Mouse (Mus musculus) spleen, adult 12 weeks (tissue): Measurements from ENCODE around the gene Dmc1.
A peak's percentile ranks its signal among the peaks of the same experiment; 100 is the strongest.

ENCODE experiments used
- DNase-seq: peaks from one replicate; pipeline ENCODE4 v3.0.0; 2022; ENCODE audit warnings: low spot score

The Dmc1 gene

DNA sequence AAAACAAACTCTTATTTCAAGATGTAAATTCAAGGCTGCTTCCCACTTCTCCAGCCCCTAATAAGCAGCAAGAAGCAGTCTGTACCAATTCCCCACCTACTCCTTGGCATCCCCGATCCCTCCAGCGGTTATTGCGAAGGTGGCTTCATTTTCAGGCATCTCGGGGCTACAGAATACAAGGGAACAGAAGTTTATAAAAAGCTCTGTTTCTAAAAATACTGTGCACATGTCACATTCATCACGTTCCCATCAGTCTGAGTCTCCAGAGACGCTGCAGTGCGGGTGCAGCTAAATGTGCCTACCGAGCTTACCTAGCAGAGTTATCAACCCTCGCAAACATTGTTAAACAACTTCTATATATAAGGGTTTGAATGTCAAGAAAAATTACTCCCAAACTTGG lies 42.5 kb downstream of the Dmc1 start:
- no peak for DNase-seq

DNA sequence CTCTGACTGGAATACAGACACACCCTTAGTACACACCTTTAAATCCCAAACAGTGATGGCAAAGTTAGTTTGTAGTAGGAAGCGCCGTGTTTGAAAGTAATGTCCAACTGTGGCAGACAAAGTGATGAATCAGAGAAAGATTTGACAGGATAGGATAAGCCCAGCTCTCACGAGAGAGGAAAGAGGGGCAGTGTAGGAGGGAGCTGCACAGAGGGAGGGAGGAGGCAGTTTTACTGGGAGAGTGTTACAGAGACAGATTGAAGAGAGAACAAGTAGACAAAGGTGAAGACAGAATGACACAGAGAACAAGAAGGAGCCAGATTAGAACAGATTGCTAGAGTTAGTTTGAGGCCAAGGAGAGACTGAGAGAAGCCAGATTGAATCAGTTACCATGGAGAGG lies 45.3 kb downstream of the Dmc1 start:
- no peak for DNase-seq

DNA sequence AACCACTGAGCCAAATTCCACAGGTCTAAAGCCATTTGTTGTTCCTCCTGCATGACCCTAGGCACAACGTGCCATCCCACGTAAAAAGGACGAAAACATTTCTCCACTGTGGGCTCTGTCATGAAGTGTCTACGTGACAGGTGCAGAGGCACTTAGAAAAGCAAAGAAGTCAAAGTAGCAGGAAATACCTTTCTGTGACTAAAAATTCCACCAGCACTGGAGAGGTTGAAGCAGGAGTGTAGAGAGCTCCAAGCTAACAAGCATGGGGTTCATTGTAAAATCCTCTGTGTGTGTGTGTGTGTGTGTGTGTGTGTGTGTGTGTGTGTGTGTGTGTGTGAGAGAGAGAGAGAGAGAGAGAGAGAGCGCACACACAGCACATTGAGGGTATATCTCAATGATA lies 52.3 kb downstream of the Dmc1 start:
- DNase-seq = no peak

DNA sequence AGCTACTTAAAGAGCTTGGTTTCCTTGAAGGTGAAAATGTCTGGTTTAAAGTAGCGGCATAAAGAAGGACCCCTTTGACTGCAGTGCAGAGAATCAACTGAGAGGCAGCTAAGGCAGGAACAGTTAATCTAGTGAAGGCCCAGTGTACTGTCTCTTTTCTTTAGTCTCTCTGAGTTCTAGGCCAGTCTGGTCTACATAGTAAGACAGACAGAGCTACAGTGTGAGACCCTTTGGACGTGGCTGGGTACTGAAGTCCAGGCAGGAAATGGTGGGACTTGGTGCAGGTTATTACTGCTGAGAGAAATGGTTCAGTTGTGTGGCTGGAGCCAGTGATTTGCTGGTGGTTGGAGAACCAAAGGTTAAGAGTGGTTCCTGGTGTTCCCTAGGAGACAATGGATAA lies 56.7 kb downstream of the Dmc1 start:
- no peak for DNase-seq

DNA sequence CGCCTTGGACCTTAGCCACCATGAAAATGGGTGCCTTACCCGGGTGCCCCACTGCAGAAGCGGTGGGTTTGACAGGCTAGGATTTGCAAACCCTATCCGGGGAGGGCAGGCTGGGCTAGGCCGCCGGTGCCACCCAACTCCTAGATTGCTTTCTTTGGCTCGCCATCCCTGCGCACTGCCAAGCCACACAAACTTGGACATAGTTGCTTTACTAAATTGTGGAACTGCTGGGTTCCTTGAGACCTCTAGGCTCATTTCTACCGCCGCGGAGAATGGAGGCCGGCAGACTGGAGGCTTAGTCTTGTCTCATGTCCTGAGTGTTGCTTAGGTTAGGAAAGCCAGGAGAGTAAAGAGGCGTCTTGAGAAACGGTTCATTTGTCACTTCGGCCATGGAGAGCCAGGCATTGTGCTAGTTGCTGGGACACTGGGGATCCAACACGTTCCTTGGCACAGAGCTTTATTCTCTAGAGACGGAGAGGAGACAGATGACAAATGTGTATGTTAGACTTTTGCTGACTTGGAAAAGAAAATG lies 57.6 kb downstream of the Dmc1 start:
- DNase-seq = no peak

DNA sequence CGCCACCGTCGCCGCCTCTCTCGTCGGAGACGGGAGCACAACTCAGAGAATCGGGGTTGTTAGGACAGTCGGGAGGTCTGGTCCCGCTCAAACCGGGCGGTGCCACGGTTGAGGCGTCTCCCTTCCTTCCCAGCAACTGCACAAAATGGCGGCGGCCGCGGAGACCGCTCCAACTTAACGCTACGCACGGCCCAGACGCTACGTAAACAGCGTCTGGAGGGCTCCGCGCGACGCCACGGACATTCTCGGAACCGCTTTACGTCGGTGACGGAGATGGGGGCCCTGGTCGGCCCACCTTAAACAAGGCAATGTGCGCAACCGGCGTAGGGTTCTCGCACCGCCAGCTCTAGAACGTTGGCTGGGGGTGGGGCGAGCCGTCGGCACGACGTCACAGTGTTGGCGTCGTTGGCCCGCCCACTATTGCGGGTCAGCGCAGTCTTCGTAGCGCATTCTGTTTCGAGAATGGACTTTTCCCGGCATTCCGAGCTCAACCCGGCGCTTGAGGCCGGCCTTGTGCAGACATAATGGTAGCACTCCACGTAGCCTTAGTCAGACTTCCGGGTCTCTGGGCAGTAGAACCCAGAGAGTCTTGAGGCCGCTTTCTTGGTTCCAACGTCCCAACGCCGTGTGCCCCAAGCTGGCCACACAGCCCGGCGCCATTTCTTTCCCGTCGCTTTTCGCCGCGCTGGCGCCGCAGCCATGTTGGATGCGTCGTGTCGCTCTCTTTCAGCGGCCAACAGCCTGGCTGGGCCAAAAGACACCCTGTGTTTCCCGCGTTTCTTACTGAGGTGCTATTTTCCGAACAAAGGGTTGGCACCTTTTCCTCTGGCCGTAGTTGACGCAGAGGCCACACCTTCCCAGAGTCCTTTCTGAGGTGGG lies 58.3 kb downstream of the Dmc1 start, which contains the start of gene Ddx17:
Ddx17 (minus strand) TSS at position 332 of the 879 bp plus-strand sequence.
- DNase-seq = peak; percentile 97

DNA sequence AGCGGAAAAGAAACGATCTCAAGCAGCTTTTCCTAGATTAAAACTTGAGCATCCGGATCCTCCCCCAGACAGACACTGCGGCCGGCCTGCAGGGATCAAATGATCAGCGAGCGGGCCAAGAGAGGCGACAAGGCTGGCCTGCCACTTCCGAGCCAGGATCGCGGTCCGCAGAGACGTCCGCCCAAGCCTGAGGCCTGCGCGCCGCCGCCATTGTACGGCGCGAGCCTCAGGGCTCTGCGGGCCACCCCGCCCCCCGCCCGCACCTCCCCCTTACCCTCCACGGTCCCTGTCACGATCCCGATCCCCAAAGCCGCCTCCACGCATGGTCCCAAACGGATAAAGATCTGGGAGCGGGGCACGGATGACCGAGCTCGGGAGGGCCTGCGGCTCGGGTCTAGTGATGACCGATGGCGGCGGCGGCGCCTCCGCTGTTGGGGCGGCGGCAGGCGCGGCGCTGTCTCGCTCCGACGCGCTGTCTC lies 58.9 kb downstream of the Dmc1 start:
- DNase-seq = no peak

DNA sequence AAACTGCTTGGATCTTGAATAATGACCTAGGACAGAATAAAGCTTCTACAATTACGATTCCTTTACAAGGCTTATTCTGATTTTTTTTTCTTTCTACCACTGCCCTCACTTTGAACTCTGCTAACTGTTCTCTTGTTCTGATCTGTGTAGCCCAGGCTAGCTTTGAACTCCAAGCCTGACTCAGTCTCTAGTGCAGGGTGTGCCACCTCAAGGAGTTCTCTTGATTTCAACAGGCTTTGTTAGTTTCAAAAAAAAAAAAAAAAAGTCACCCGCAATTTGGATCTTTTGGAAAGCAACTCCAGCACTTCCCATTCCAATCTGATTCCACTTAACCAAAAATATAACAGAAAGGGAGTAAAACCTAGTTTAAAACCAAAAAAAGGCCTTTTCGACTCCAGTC lies 59.4 kb downstream of the Dmc1 start:
- DNase-seq = no peak

DNA sequence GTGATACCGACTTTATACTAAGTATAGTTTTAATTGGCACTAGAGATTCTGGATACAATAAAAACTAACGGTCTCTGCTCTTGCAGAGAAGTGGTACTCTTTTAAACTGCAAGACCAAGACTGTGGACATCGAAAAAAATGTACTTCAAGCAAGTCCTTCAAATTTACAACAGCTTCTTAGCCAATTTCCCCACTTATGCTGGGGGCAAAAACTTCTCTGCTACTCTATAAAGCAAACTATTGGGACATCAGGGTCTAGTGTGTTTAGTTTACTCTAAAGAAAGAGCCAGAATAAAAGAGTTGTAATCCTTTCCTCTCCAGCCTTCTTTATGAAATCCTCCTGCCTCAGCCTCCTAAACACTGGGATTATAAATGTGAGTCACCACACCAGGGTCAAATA lies 60.9 kb downstream of the Dmc1 start:
- no peak for DNase-seq

DNA sequence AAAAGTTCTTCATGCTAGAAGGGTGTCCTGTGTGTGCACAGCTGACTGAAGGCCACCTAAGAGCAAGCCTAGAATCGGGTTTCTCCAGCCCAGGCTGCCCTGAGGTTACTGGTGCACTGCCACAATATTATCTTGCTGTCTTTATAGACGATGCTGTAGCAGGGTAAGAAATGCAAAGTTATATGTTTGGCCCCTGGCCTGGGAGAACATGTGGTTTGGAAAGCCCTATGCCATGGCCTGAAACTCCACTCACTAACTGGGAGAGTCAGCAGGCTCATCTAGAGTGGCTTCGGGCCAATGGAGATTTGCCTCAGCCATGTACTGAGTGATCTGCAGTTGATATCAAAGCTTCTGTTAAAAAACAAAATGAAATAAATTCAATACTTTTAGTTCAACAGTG lies 71.1 kb downstream of the Dmc1 start:
- DNase-seq = no peak

DNA sequence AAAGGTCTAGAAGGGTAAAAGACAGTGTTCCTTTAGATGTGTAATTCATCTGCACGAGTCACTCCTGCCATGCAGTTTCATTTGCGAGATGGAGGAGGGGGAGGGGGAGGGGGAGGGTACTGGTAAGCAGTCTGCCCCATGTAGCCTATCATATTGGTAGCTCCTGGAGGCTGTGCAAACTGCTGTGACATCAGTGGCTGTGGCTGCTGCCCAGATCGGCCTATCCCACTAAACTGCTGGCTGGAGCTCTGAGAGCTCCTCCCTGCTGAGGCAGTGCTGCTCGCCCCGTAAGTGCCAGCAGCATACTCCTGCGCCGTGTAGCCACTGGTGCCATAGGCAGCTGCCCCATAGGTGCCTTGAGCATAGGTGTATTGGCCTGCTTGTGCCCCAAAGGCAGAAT lies 75.0 kb downstream of the Dmc1 start:
- DNase-seq = no peak

DNA sequence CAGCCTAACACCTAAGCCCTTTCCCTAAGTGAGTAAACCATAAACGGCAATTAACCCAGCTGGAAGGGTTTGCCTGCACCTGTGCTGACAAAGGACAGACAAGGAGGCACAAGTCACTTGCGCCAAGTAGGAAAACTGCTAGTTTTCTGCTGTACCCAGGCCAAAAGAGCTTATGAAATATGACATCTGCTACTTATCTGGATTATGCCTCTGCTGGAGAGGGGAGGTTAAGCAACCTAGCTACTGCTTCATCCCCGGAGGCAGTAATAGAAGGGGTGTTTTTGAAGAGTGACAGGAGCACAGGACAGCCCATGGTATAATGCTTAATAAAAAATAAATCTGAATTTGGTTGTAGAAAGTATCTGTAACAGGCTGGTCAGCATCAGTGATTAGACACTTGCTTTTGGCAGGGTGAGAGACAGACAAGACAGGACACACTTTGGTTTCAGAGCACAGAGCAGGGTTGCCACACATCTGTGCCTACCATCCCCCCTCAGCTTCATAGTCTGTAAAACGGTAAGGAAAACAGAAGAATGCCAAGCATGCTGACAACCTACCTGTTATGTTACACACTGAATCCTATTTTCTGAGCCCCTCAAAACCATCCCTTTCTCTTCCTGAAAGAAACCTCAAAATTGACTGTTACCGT lies 76.8 kb downstream of the Dmc1 start:
- no peak for DNase-seq

DNA sequence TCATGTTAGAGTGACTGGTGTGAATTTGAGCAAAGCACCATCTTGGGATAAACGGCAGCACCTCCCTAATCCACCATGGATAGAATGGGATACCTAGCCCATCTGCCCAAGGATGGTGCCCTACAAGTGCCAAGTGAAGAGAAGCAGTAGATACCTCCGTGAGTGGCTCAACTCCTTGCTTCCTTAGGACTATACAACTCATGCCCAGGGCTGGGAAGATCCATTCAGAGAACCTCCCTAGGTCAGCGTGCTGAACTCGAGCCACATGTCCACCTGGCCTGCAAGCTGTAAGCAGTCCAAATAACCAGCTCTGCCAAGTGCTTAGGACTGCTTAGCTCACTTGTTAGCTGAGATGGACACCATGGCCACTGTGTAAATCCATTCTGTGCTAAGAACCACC lies 77.7 kb downstream of the Dmc1 start:
- no peak for DNase-seq

DNA sequence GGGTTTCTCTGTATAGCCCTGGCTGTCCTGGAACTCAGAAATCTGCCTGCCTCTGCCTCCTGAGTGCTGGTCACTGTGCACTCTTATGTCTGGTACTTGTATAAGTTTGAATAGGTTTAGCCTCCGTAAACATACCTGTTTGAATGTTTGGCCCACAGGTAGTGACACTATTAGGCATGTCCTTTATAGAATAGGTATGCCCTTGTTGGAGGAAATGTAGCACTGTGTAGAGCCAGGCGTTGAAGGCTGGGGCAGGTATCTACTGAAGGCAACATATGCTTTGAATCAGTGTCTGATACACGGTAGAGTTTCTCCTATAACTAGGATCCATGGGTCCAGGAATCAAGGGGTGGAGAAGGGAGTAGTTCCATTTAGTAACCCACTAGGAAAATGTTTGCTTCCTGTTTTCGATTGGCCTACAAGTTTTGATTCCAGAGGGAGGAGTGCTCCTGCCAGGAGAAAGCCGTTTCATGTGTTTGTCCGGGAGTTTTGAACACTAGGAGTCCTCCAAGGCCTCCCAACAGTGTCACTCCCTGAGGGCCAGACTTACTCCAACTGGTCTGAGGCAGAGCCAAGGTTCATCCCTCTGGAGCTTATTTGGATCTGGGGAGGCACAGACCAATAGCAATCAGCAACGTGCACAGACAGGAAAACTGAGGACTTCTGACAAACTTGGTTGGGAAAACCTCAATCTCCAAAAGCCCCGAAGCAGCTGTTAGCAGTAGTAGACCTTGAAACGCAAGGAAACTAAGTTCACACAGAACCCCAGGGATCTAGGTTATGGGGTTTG lies 78.7 kb downstream of the Dmc1 start:
- DNase-seq = no peak

DNA sequence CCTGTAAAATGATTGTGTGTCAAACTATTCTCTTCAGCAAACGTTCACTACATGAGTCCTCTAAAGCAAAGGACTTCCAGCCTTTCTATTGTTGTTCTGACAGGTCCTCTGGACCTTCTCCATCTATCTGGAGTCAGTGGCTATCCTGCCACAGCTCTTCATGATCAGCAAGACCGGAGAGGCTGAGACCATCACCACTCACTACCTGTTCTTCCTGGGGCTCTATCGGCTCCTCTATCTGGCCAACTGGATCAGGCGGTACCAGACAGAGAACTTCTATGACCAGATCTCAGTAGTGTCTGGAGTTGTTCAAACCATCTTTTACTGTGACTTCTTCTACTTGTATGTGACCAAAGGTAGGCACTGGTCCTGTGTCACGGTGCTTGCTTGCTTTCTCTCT lies 79.3 kb downstream of the Dmc1 start:
- DNase-seq = no peak

DNA sequence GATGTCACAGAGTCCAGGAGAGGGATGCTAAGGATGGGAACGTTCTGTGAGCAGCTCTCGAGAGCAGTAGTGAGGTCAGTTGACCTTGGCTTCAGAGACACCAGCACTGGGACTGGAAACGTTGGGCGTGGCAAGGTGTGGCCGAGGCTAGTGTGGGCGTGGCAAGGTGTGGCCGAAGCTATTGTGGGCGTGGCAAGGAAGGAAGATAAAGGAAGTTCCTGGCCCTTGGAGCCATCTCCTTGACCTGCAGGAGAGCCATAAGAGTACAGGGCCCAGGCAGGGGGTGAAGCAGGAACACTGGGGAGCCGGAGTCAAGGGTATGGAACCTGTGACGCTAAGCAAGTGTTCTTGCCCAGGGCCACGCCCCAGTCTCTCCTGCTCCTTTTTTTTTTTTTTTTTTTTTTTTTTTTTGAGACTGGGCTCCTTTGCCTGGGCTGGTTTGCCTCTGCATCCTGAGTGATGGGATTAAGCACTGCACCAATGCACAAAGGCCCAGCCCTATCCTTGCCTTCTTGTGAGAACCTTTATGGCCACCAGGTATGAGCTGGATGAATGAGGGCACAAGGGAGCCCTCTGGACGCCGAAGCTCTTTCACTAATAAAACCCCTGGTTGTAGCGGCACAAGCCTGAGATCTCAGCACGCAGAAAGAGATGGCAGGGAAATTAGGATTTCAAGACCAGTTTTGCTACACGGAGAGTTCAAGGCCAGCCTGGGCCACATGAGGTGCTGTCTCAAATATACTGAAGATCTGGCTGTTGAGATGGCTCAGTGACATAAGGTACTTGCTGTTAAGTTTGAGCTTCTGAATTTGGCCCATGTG lies 85.3 kb downstream of the Dmc1 start:
- DNase-seq = no peak

DNA sequence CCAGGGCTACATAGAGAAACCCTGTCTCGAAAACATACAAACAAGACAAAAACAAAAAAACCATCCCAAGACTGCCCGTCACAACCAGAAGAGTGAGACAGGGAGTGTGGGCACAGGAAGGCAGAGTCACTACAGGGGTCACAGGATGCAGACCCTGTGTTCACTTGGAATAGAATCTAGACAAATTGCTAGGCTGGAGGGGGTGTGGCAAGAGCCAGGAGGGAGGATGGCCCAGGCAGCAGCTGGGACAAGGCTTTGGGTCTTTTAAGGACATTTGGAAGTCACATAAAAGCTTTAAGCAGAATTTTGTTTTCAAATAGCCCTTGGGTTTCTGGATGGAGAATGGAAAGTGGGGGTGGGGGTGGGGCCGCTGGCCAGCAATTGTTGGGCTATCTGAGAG lies 86.3 kb downstream of the Dmc1 start:
- no peak for DNase-seq

DNA sequence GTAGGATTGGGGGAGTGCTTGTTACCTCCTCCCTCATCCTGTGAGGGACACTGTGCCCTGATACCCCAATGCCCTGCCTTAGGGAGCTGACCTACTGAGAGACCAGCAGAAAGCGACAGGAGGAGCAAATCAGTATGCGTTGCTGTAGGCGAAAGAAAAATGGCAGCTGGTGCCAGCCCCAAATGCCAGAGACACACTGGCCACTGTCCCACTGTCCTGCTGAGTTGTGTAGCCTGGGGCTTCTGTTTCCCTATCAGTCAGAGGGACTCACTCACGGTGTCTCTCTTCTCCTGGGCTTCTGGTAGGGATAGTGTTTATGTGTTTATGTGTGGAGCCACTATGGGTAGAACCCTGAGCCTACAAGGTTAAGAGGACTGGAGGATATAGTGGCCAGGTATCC lies 87.2 kb downstream of the Dmc1 start:
- no peak for DNase-seq

DNA sequence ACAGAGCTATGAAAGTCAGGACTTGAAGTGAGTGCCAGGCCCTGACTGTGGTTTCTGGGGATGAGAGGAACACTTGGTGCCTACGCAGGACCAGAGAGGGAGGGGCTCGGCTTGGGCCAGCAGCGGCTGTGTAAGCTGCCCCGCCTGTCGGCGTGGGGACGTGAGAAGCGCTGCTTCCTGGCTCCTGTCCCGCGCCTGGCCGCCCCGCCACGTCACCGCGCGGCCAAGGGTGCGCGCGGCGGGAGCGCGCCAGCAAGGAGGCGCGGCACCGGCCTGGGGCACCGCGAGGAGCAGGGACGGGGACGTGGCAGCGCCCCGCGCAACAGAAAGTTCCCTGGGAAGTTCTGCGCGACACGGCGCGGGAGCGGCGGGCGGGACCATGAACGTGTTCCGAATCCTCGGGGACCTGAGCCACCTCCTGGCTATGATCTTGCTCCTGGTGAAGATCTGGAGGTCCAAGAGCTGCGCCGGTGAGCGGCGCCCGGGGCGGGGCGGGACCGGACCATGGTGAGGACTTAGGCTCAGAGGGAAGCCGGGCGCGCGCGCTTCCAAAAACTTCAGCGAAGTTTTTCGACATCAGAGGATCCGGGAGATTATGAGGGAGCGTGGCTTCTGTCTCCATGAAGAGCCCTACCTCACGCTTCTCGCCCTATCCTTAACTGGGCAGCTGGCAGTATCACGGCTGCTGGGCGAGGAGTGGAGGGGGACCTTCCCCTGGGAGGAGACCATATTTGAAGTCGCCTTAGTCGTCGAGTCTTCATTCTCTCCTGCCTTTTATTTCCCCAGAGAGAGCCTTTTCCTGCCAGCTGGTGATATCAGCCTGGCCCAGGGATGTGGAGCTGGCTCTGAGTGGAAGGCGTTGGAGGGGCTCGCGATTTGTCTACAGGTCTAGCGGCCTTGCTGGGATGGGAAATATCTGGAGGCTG lies 88.5 kb downstream of the Dmc1 start, which contains the start of gene Kdelr3:
Kdelr3 (plus strand) TSS at position 241 of the 926 bp plus-strand sequence.
- DNase-seq = no peak

DNA sequence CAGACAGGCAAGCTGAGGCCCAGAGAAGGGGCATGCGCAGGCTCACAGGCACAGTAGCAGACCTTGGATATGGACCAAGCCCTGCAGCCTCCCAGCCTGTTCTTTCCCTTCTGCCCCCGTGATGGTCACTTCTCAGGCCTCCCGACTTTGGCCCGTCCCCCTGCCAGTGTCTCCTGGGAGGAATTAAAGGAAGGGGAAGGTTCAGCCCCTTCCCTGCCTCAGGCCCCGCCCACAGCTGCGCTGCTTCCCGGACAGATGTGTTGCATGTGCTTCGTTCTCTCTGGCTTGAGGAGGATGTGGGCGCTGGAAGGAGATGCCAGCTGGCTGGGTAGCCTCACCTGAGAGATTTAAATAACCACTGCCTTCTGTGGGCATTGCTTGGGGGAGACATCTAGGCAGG lies 91.0 kb downstream of the Dmc1 start:
- no peak for DNase-seq
